Mouse (Mus musculus) mesoderm, embryonic 11.5 days (tissue): ENCODE data around the gene Kiss1r.

ENCODE experiments used
- DNase-seq: peaks from one replicate; pipeline ENCODE4 v3.0.0-alpha.2; 2012; ENCODE audit warnings: low read depth, low spot score

Kiss1r gene

DNA sequence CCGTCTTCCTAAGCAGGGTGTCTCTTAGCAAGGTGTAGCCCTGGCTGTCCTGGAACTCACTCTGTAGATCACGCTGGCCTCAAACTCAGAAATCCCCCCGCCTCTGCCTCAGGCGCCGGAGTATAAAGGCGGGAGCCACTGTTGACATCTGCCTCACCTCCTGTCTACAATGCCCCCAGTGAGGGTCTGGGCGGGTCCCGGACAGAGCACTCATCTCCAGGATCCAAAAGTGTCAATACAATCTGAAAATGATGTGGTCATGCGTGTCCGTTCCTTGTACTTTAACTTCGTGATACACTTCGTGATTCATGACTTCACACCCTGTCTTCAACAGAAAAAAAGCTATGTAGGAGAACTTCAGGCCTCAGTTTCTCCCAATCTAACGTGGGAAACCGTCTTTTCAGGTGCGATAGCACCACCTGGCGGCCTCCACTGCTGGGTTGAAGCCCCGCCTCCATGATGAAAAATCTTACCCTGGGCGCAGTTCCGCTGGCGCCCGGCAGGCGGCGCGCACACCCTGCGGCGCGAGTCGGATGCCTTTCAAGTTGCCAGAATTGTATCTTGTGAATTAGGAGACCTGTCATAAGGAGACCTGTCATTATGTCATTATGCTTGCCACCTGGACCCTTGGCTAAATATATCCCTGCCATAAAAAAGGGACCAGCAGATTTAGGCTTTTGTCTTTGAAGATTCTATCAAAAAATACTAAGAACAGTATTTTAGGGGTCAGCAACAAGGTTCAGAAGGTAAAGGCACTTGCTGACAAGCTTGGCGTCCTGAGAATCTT lies 8.4 kb downstream of the Kiss1r start:
- DNase-seq: peak; percentile 90

DNA sequence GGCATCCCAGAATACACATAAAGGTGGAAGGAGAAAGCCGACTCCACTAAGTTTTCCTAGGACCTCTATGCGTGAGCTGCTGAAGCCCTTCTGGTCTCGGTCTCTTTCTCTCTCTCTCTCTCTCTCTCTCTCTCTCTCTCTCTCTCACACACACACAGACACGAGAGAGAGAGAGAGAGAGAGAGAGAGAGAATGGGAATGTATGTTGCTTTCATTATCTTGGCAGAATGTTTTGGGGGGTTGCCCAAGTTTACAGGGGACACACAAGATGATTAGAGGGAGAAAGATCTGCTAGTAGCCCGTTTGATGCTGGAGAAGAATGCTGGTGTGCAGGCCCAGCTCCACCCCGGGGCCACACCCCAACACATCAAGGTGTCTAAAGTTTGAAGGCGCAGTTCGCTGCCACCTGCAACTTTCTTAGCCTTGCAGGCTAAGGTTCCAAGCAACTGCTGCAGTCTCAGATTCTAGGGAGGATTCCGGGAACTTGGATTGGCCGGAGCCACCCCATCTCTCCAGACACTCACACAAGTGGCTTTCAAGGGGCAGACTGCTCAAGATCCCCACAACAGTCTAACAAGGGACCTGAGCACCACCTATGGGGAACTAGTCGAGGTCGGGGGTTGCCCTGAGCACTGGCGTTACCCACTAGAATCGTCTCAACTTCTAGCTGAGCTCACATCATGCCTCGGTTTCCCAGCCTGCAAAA lies 9.2 kb downstream of the Kiss1r start:
- no peak for DNase-seq

DNA sequence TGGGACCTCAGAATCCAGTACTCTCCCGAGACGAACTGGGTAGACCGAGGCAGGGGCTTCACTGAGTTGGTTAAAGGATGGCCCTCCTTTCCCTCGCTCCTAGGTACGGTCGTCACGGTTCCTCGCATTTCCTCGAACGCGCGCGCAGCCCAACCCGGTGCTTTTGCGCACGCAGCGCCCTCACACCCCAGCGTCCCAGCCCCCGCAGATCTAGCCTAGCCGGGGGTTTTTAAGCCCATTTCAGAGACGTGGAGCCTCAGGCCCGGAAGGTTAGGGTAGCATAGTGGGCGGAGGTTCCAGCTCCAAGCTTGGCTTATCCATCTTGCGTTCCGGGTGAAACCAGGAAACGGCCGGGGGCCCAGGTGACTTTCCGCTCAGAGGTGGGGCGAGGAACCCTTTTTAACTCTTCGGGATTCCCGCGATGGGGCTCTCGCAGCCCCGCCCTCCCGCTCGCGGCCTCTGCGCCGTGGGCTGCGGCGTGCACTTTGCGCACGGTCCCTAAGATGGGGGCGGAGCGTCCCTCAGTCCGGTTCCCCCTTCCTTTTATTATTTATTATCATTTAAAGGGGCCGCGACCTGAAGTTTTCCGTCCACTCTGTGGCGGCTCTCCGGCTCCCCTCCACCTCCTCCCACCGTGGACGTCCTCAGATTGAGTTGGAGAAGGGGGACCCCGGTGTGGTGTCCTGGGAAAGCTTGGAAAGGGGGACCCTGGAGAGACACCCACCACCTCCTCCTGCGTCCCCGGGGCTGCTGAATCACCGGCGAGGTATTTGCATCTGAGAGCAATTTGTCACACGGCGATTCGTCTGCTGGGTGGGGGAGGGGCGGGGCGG lies 9.9 kb downstream of the Kiss1r start, which contains the start of gene Arid3a:
TSS of gene Arid3a (plus strand) at position 553 of the 833 bp plus-strand sequence.
- DNase-seq: peak; percentile 96

DNA sequence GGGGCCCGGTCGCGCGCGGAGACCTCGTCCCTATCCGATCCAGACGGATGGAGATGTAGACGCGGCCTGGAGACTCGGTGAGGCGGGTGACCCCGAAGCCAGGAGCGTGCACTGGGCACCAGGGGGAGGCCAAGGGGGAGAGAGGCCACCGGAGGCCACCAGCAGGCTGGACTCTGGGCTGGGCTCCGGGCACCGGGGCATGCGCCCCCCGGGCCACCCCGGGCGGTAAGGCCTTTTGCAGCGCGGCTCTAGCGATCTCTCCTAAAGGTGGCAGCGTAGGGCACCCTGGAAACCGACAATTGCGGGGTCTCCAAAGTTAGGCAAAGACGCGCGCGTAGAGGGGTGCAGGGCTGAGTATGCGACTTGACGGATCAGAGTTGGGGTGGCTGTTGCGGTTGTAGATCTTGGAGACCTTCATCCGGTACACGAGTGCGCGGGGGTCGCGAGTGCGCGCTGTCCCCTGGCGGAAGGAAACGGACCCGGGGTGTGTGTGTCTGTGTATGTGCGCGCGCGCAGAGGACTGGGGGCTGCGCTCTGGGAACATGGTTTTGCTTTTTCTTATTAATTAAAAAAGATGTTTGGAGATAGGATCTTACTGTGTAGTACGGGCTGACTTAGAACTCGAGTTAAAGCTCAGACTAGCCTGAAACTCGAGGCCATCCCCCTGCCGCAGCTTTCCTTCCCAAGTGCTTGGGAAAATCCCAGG lies 10.7 kb downstream of the Kiss1r start:
- peak; percentile 69 for DNase-seq

DNA sequence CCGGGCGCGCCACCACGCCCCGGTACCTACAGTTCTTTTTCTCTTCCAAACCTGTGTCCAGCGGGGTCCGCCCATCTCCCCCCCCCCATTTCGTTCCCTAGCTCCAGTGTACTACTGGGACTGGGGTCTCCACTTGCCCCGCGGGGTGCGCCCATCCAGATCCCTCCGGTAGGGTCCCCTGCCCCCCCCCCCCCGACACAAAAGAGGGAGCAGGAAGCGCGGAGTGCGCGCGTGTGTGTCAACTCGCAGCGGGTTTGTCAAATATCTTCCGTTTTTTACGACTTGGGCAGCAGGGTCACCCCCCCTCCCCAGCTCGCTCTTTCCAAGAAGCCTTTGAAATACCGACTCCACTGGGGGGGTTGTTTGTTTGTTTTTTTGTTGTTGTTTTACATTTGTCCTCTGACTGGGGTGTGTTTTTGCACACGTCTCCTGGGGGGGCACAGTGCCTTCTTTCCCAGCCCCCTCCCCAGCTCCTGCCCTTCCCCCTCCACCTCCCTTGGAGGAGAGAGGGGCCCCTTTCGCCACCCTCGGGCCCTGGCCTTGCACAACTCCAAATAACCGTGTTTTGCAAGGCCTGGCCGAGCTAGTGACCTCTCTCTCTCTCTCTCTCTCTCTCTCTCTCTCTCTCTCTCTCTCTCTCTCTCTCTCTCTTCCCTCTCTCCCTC lies 11.4 kb downstream of the Kiss1r start:
- DNase-seq: peak; percentile 66

DNA sequence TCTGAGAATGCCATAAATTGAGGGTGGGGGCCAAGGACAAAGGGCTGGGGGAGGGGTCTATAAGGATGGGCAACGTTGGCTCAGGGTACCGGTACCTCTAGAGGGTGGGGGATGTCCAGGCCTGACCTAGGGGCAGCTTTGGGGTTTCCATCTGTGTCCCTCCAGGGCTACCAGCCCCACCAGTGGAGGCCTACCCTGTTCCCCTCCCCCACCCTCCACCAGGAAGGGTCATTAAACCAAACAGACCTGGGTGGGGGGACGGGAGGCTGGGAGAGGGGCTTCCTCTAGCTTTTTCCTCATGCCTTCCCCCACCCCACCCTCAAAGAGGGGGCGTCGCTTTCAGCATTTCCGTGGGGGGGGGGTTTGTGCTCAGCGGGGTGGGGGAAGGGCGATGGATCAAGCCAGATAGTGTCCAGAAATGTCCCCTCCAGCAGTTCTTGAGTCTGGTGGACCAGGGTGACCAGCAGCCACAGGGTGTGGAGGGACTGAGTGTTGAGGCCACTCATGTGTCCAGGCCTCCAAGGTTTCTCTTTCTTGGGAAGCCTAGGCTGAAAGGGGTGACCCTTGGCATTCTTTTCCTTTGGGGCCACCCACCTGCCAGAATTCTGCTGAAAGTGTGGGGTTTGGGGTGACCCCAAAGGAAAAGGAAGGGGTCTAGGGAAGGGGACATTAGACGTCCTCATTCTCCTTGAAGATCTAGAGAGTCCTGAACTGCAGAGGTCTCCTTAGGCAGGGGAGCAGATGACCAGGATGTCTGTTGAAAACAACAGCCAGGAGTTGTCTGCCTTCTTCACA lies 12.3 kb downstream of the Kiss1r start:
- DNase-seq: no peak

DNA sequence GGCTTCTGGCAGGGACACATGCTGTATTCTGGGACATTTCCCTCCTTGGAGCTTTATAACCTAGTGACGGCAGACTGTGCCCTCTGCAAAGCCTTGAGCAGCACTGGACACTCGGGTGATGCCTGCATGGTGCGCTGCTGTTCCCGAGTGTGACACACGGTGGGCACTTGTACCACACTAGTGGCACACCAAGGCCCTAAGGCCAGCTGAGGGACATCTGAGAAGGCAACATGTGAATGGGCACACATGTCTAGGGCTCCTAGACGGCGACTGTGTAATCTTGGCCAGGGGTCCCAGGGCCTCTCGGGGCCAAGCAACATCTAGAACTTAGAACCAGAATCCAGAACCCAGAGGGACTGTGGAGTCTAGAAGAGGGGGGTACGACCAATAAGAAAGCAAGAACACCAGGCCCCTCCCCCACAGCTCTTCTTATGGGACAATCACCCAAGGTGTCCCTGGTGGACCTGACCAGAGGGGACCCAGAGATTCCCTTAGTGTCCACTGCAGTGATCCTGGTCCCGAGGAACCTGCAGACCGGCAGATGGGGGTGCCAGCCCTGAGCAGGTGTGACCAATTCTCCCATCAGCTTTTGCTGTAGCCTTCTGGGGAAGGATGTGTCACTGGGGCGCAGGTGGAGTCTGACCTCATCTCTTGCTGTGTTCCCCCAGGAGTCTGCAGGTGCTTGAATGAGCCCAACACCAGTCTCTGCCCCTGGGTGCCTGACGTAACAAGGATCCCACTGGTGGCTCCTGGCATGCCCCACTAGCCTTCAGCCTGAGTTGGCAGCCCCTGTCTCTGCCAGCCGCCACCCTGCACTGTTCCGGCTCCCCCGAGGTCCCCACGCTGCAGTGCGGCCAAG lies 13.4 kb downstream of the Kiss1r start:
- DNase-seq: no peak

DNA sequence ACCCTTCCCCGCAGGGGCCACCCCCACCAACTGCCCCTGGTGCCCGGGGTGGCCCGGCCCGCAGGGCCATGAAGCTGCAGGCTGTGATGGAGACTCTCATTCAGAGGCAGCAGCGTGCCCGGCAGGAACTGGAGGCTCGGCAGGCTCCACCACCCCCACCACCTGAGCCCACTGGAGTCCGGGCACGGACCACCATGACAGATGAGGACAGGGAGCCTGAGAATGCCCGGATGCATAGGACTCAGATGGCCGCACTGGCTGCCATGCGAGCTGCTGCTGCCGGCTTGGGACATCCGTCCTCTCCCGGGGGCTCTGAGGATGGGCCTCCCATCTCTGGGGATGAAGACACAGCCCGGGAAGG lies 14.0 kb downstream of the Kiss1r start:
- DNase-seq: no peak

GRCm38 (mm10) chr10:79931797-79932196 lies 15.0 kb downstream of the Kiss1r start:
- DNase-seq: no peak

- DNase-seq: peak; percentile 84
Observed at GRCm38 (mm10) chr10:79932736-79933135, 16.0 kb downstream of the Kiss1r start.

DNA sequence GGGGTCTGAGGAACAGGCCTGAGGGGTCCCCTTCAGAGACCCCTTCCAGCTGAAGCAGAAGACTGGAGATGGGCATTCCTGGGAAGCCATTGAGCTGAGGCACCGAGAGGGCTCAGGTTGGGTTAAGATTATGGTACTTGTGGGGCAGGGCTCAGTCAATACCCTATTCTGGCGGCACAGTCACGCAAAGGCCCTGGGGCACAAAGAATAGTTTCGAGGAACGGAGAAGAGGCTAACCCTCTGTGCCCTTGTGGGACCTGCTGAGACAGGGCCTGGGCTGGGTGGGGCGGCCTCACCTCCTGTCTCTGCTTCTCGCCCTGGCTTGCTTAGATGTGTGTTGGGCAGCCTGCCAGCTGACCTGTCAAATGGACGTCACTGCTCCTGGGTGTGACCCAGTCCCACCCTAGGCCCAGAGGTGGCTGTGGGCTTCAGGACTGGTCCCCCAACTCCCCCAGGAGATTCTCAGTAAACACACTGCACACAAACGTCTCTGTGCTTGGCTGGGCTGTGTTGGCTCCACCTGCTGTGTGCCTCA lies 16.4 kb downstream of the Kiss1r start:
- no peak for DNase-seq

- no peak for DNase-seq
Observed at GRCm38 (mm10) chr10:79933861-79934260, 17.1 kb downstream of the Kiss1r start.

DNA sequence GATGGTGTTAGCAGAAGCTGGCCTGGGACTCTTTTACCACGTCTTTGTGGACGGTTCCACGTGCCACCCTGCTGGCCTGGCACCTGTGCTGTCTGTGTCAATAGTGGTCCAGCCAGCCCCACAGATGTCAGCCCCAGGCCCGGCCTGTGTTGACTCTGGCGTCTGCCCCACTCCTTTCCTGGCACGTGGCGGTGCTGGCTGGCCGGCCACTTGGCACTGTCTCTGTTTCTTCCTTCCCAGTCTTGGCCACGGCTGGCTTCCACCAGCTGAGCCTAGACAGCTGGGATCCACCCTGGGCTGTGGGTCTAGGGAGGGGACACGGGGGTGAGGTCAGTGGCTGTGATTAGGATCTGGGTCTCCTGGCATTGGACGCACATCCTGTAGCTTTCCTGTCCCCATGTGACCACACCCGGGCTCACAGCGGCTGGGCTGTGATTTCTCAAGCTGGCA lies 17.5 kb downstream of the Kiss1r start:
- DNase-seq: no peak

GRCm38 (mm10) chr10:79934794-79935569 lies 18.2 kb downstream of the Kiss1r start:
- DNase-seq: no peak

DNA sequence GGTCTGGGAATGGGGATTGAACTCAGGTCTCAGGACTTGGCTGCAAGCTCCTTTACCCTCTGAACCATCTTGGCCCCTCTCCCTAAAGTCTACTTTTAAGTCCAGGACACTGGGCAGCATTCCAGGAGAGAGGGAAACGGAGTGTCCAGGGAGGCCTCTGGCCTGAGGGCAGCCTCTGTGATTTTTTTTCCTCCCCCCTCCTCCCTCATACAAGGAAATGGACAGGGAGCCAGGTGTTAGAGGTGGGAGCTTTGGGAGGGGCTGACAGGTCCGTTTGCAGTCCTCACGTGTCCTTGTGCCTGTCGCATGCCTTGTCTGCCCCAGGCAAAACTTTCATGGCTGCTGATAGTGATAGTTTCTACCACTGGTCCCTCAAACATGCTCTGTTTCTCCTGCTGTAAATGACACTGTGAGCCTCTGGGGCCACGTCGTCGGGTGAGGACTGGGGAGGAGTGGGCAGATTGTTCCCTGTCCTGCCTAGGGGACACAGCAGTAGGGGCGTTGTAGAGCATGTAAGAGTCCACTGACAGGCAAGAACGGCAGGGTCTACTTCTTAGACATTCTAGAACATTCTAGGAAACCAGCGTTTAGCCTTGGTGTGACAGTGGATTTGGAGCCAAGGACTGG lies 19.6 kb downstream of the Kiss1r start:
- DNase-seq: no peak

GRCm38 (mm10) chr10:79936911-79937441 lies 20.2 kb downstream of the Kiss1r start:
- no peak for DNase-seq

- no peak for DNase-seq
Observed at GRCm38 (mm10) chr10:79937775-79938526, 21.2 kb downstream of the Kiss1r start.
